Mouse (Mus musculus): ENCODE measurements at regions not wholly inside any gene's neighbourhood (a gene's known extent, or its start where the extent isn't known, plus 50 kb on each side); places are given as distances from the start of the nearest gene placed in this dataset.
A peak's percentile ranks its signal among the peaks of the same experiment; 100 is the strongest.

- no peak for DNase-seq (ENCODE audit: low read depth)
Measured at GRCm38 (mm10) chr17:44336842-44337241, 148.5 kb downstream of the Clic5 start.

GRCm38 (mm10) chr17:44337253-44337652, 148.9 kb downstream of the Clic5 start:
- DNase-seq (ENCODE audit: low read depth), result no peak

GRCm38 (mm10) chr17:44344542-44344941, 156.2 kb downstream of the Clic5 start:
- no peak for DNase-seq (ENCODE audit: low read depth)

GRCm38 (mm10) chr17:44345374-44345773, 157.0 kb downstream of the Clic5 start:
- DNase-seq (ENCODE audit: low read depth), result no peak

- DNase-seq (ENCODE audit: low read depth), result no peak
Measured at GRCm38 (mm10) chr17:44350201-44350948, 162.0 kb downstream of the Clic5 start.

- no peak for DNase-seq (ENCODE audit: low read depth)
Measured at GRCm38 (mm10) chr17:44350949-44351244, 162.5 kb downstream of the Clic5 start.

- no peak for DNase-seq (ENCODE audit: low read depth)
Measured at GRCm38 (mm10) chr17:44351499-44352117, 163.2 kb downstream of the Clic5 start.

- no peak for DNase-seq (ENCODE audit: low read depth)
Measured at GRCm38 (mm10) chr17:44352142-44352541, 163.8 kb downstream of the Clic5 start.

- DNase-seq (ENCODE audit: low read depth), result no peak
Measured at GRCm38 (mm10) chr17:44363111-44363510, 174.7 kb downstream of the Clic5 start.

- DNase-seq (ENCODE audit: low read depth), result no peak
Measured at GRCm38 (mm10) chr17:44364494-44364893, 176.1 kb downstream of the Clic5 start.

- DNase-seq (ENCODE audit: low read depth), result no peak
Measured at GRCm38 (mm10) chr17:44366438-44366837, 178.1 kb downstream of the Clic5 start.

GRCm38 (mm10) chr17:44367561-44367960, 179.2 kb downstream of the Clic5 start:
- DNase-seq (ENCODE audit: low read depth), result no peak

- no peak for DNase-seq (ENCODE audit: low read depth)
Measured at GRCm38 (mm10) chr17:44370966-44371465, 182.6 kb downstream of the Clic5 start.

GRCm38 (mm10) chr17:44371620-44372019, 183.2 kb downstream of the Clic5 start:
- DNase-seq (ENCODE audit: low read depth), result no peak

GRCm38 (mm10) chr17:44373744-44374456, 185.5 kb downstream of the Clic5 start:
- DNase-seq (ENCODE audit: low read depth), result no peak

- no peak for DNase-seq (ENCODE audit: low read depth)
Measured at GRCm38 (mm10) chr17:44378391-44378790, 190.0 kb downstream of the Clic5 start.

GRCm38 (mm10) chr17:44388916-44389315, 200.5 kb downstream of the Clic5 start:
- DNase-seq (ENCODE audit: low read depth), result no peak

GRCm38 (mm10) chr17:44397829-44398228, 209.4 kb downstream of the Clic5 start:
- DNase-seq (ENCODE audit: low read depth), result no peak

- no peak for DNase-seq (ENCODE audit: low read depth)
Measured at GRCm38 (mm10) chr17:44398231-44398630, 209.8 kb downstream of the Clic5 start.

- no peak for DNase-seq (ENCODE audit: low read depth)
Measured at GRCm38 (mm10) chr17:44404923-44405322, 216.5 kb downstream of the Clic5 start.

GRCm38 (mm10) chr17:44410961-44411360, 222.6 kb downstream of the Clic5 start:
- no peak for DNase-seq (ENCODE audit: low read depth)

- peak; percentile 19 for DNase-seq (ENCODE audit: low read depth)
Measured at GRCm38 (mm10) chr17:44418676-44419404, 230.5 kb downstream of the Clic5 start.

GRCm38 (mm10) chr17:44419405-44419729, 231.0 kb downstream of the Clic5 start:
- no peak for DNase-seq (ENCODE audit: low read depth)

All from c-Kit-positive CD71-negative TER-119-negative erythroid progenitor cells, embryonic 14.5 days (primary cell).